Mouse (Mus musculus) adrenal gland, adult 8-10 months (tissue): Measurements from ENCODE around the gene Klc3. TPM values are rescaled to one million over a fixed set of nuclear protein-coding genes. Genes with fewer than 3 reads are reported as not detected.

Source experiments
- DNase-seq: peaks from one replicate; pipeline ENCODE4 v3.0.0; 2022
- total RNA-seq, 4 experiments: library from RNA; stranded (reverse); gene quantifications; 2 replicates each; pipeline ENCODE4 v1.2.4; 2022

Gene Klc3
- total RNA-seq, result 10 to 100 TPM in 1 of 4 experiments, 1 to 10 TPM in 2, under 1 TPM in 1; 0.61 to 13.6 (median 5.5) TPM

- DNase-seq, result no peak
Observed at GRCm38 (mm10) chr7:19403731-19404296, at the start of gene Klc3. TSS of gene Klc3 (minus strand) at chr7:19404104.

DNA sequence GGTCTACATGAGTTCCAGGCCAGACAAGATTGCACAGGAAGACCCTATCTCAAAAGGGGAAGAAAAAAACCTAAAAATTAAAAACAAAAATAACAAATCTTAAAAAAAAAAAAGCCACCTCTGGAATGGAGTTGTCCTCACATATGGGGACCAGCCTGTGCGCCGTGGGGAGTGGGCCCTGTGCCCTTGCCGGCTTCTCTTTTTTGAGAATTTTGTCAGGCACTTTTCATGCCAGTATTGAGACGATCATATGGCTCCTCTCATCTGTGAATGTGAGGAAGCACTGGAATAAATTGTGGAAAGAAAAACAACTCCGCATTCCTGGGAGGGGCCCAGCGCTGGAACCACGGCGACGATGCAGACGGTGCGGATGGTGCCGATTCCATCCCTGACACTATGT is 45.3 kb upstream of the Klc3 start:
- DNase-seq, result no peak

DNA sequence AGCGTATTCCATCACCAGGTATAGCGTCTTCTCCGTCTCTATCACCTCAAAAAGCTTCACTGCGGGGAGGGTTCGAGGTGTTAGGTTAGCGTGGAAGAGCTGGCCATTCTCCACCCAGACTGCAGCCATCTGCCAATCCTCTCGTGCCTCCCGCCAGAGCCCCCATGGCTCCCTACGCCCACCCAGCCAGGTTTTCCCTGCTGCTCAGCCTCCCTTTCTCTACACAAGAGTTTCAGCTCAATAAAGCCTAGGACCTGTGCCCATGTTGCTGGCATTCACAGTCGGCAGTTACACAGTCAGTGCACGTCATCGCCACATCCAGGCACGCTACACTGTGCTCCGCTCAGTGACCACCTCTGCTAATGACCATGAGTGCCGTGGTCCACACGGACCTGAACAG is 43.8 kb upstream of the Klc3 start:
- DNase-seq, result no peak

- peak; percentile 58 for DNase-seq
Observed at GRCm38 (mm10) chr7:19444801-19445200, 40.9 kb upstream of the Klc3 start.

DNA sequence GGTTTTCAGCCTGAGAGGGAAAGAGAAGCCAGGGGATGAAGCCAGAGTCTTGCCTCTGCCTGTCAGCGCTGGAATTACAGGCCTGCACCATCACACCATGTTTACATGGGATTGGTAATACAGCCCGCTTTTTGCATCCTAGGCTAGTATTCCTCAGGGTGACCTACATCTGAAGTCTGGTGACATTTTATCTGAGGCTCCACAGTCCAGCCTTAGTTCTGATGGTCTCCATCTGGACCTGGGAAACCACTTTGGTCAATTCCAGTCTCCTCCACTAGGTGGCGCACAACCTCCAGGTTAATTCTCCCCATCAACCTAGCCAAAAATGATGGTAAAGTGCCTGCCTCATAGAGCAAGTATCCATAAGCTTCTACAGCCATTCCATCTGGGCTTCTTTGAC is 39.4 kb upstream of the Klc3 start:
- DNase-seq, result peak; percentile 69

- no peak for DNase-seq
Observed at GRCm38 (mm10) chr7:19441448-19442091, 37.7 kb upstream of the Klc3 start.

GRCm38 (mm10) chr7:19437048-19437447 is 33.1 kb upstream of the Klc3 start:
- no peak for DNase-seq

DNA sequence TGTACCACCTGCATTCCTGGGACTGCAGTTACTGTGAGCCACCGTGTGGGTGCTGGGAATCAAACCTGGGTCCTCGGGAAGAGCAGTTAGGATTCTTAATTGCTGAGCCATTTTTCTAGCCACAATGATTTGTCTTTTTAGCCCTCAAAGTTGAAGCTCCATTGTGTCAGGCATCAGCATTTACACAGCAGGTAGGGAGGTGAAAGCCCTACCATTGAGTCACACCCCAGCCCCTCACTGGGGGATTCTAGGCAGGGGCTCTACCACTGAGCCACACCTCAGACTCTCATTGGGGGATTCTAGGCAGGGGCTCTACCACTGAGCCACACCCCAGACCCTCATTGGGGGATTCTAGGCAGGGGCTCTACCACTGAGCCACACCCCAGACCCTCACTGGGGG is 32.4 kb upstream of the Klc3 start:
- no peak for DNase-seq

DNA sequence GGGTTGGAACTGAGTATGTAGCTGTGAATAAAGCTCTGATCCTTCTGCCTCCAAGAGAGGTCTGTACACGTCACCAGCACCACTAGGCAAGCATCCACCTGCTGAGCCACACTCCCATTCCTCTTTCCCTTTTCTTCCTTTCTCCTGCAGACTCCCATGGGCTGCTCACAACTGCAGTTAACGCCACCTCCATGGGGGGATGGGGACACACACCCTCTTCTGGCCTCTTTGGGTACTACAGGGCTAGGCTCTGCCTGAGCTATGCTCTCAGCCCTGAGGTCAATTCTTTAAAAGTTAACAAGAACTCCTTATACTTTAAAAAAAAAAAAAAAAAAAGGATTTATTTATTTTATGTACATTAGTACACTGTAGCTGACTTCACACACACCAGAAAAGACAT is 28.6 kb upstream of the Klc3 start:
- no peak for DNase-seq

GRCm38 (mm10) chr7:19430402-19430801 is 26.5 kb upstream of the Klc3 start:
- no peak for DNase-seq

DNA sequence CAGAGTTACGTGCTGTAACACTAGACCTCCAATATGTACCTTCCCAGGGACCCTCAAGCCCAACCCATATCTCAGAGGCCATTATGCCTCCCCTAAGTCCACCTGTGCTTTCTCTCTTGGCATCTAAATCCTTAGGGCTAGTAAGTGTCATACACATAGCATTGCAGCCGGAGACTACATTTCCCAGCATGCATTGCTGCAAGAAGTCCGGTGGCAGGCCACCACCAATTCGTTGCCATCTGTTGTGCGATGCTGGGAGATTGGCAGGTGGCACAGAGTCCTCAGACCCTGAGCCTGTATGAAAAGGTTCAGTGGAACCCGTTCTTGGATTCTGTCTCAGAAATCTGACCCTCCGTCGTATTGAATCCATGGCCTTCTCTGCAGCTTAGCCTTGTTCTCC is 25.8 kb upstream of the Klc3 start:
- DNase-seq, result no peak

DNA sequence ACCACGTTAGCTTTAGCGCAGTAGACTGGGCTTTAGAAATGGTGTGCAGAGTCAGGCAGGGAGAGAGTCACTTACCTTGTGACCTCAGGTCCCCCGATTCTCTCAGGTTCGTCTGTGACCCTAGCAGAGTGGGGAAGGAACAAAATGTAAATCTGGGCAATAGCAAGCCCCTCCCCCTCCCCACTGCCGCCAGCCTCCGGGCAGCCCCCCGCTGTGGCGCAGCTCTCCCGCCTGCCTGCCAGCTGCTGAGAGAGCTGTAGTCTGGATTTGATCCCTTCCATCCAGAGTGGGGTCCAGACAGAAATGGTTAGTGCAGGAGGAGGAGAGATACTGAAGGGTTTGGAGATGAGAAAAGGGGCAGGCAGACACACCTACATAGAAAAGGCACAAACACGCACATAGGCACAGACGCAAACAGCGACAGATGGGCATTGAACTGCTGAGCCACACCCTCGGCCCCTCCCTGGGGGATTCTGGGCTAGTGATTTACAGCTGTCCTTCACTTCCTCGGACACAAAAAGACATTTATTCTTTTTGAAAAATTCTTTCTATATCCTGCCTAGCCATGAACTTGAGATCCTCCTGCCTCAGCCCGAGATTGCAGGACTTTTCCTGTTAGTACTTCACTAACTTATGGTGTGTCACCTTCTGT is 24.2 kb upstream of the Klc3 start:
- no peak for DNase-seq

DNA sequence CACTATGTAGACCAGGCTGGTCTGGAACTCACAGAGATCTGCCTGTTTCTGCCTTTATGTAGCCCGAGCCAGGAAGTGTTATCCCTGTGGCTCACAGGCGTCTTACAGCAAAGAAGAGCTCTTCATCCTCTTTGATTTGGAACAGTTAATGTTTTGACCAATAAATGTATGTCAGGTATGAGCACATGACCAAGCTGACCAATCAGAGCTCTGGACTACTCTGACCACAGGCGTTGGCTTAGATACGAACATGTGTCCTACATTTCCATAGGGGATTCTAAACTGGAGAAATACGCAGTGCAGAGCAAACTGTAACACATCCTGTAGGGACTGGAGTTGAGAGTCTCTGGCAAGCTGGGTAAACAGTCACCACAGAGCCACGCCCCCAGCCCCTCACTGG is 23.0 kb upstream of the Klc3 start:
- no peak for DNase-seq

GRCm38 (mm10) chr7:19426349-19426748 is 22.4 kb upstream of the Klc3 start:
- no peak for DNase-seq

GRCm38 (mm10) chr7:19424051-19424450 is 20.1 kb upstream of the Klc3 start:
- DNase-seq, result no peak

DNA sequence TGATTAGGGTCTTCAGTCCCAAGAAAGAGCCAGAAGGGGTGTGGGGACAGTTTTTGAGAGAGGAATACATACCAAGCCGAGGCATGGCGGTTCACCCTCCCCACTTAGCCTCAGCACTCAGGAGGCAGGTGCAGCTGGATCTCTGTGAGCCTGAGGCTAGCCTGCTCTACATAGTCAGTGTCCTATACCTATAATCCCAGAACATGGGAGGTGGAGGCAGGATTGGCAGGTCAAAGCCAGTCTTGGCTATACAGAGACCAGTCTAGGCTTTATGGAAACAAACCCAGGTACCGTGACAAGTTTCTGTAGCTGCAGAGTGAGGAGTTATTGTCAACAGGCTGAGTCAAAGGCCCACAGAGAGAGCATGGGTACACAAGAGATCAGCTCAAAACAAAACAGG is 19.2 kb upstream of the Klc3 start:
- no peak for DNase-seq

DNA sequence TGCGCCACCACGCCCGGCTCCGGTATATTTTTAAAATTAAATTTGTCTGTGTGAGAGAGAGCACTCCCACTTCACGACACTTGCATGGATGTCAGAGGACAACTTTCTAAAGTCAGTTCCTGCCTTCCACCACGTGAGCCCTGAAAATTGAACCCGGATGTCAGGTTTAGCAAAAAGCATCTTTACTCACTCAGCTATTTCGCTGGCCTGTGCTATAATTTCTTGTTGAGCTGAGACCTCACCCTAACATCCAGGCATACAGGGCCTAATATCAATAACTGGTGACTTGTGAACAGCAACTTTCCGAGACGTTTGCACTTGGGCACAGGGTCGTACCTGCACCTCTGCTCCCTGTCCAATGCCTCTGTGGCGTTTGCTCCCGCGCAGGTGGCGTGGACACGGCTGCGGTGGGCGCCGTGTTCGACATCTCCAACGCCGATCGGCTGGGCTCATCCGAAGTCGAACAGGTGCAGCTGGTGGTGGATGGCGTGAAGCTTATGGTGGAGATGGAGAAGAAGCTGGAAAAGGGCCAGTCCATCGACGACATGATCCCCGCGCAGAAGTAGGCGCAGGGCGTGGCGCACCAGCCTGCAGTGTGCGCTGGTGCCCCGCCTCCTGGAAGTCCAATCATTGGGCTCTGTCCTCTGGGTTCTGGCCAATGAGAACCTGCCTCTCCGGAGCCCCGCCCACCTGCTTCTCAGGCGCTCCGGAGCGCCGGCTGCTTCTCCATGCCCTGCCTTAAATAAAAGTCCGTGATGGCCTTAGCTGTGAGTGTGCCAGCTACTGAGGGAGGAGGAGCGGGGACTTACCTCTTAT is 17.1 kb upstream of the Klc3 start:
- peak; percentile 89 for DNase-seq

DNA sequence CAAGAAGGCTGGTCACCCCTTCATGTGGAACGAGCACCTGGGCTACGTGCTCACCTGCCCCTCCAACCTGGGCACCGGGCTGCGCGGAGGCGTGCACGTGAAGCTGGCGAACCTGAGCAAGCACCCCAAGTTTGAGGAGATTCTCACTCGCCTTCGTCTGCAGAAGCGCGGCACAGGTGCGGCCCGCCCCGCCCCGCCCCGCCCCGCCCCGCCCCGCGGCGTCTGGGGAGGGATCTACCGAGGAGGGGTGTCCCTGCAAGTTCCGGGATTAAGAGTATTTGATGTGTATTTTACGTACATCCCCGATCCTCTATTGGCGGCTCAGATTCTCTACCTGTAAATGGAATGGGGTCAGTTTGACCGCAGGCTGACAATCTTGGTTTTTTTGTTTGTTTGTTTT is 16.2 kb upstream of the Klc3 start:
- DNase-seq, result no peak

DNA sequence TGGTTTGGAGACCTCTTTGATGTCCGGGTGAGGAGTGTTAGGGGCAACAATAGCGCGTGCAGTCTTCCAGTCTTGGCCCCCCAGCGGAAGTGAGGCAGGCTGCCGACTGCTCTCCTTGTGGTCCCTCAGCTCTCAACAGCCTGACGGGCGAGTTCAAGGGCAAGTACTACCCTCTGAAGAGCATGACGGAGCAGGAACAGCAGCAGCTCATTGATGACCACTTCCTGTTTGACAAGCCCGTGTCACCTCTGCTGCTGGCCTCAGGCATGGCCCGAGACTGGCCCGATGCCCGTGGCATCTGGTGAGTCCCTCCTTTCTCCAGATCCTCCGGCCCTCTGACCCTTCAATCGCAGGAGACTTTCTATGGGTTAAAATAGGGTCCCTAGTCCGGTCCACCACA is 12.7 kb upstream of the Klc3 start:
- DNase-seq, result no peak

- no peak for DNase-seq
Observed at GRCm38 (mm10) chr7:19413525-19413924, 9.6 kb upstream of the Klc3 start.

GRCm38 (mm10) chr7:19411783-19412182 is 7.9 kb upstream of the Klc3 start:
- no peak for DNase-seq

- DNase-seq, result peak; percentile 65
Observed at GRCm38 (mm10) chr7:19410766-19411344, 7.0 kb upstream of the Klc3 start.

GRCm38 (mm10) chr7:19409753-19410152 is 5.8 kb upstream of the Klc3 start:
- no peak for DNase-seq
